Mouse (Mus musculus): ENCODE results near the gene Olfr700. TPM values are rescaled to one million over a fixed set of nuclear protein-coding genes. Genes with fewer than 3 reads are reported as not detected.
"Not testable (repeated sequence)": the region's sequence is repeated elsewhere in the genome, so short reads cannot be mapped to it uniquely, and the experiment has no call there.

Gene Olfr700
- polyA plus RNA-seq (2012; rRNA removed): not detected in 2 replicates

DNA sequence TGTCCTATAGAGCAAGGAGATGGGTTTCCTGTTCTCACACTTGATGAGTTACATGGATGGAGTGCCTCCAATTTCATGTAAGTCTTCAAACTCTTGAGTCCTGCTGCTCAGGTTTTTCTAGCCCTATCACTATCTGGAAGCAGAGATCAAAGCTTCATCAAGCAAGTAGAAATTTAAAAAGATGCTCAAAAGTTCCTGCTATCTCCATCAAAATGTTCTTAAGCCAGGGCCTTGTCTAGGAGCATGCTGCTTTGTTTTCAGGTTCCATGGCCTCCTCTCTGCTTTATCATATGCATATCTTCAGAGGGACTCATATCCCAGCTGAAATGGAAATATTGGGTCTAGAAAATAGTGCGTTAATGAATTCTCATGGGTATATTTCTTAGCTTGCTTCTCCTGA lies at the start of gene Olfr700:
Gene Olfr700 (minus strand): TSS at position 101 of the 400 bp plus-strand sequence.
- DNase-seq (ENCODE audit: low read depth): no peak

DNA sequence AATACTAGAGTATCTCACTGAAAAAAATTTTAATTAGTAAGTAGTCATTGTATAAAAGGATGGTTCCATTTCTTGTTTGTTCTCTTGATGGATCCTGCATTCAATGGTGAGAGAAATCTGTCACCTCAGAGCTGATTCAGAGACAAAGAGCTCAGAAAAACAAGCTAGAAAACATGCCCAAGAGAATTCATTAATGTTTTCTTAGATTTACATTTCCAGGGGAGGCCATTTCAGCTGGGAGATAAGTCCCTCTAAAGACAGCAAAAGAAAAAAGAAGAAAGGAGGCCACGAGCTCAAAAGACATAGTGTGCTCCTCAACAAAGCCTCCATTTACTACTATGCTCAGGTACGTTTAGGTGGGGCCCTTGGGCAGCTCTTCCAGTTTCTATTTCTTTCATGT lies 34.4 kb upstream of the Olfr700 start, which contains the start of gene Olfr703:
Gene Olfr703 (plus strand): TSS at position 301 of the 400 bp plus-strand sequence.
- no peak for DNase-seq (ENCODE audit: low read depth)

DNA sequence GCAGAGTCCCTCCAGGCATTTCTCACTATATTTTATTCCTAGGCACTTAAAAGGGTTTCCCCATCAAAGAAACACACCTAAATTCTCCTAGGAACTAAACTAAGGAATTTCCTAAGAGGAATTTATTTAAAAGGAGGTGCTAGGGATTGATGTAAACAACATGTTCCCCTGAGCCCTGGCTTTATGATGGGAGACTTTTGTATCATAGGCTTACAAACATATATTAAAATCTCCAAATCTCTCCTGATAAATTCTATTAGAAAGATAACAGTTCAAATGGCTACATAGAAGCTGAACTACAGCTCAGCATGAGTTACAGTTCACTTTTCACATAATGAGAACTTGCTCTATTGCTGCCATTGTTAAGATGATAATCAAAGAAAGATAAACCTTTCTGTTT lies 25.2 kb upstream of the Olfr700 start, which contains the start of gene Olfr702:
Gene Olfr702 (minus strand): TSS at position 101 of the 400 bp plus-strand sequence.
- no peak for DNase-seq (ENCODE audit: low read depth)

DNA sequence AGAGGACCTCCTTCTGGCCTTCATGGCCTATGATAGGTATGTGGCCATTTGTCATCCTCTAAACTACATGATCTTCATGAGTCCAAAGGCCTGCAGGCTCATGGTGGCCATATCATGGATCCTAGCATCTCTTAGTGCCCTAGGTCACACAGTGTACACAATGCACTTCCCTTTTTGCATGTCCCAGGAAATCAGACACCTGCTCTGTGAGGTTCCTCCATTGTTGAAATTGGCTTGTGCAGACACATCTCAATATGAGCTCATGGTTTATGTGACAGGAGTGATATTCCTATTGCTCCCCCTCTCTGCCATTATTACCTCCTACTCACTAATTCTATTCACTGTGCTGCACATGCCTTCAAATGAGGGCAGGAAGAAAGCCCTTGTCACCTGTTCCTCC lies 9.8 kb upstream of the Olfr700 start:
- no peak for DNase-seq (ENCODE audit: low read depth)

DNA sequence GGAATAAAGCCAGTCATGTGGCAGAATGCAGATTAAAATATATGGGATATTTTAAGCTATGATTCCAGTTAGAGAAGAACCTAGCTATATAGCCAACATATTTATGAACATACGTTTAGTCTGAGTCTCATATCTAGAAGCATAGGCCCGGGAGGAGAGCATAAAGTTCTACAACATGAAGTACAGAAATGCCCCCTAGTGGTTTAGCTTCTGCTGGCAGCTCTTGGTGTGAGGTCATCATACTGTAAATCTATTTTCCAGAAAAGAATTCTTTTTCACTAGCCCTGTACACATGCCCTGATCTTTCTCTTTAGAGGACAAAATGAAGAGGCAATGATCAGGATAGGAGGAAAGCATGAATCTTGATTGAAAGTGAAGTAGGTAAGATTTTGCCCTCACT lies 7.1 kb upstream of the Olfr700 start:
- no peak for DNase-seq (ENCODE audit: low read depth)

DNA sequence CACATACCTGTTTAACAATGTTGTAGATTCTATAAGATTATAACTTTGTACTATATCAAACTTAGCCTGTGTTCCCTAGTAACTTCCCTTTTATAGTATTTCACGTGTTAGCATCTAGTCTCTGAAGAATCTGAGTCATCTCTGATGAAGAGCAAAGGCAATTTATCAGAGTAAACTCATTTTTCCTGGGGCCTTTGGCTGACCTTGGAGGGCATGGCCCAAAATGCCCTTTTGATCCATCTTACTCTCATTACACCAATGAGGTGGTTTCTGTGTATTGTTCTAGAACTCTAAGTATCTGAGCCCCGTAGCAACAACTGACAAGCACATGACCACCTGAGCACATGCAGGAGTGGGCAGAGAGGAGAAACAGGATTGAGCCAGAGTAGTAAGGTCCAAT lies 5.2 kb upstream of the Olfr700 start, which contains the start of gene Olfr701:
Gene Olfr701 (plus strand): TSS at position 301 of the 400 bp plus-strand sequence.
- no peak for DNase-seq (ENCODE audit: low read depth)

DNA sequence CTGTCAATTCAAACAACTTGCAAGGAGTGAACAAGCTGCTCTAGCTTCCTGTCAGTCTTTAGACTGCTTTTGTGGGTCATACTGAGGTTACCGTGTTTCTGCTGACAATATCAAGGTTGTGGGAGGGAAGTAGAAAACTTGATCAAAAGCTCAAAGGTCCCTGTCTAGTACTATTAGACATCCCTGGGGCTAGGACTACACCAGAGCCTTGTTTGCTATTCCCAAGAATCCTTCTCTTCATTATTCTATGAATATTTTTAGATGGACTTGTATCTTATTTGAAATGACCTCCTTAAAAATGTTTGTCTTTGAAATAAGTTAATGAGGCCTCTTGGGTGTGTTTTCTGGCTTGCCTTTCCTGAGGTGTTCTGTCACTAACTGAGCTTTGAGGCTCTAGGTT lies 15.5 kb downstream of the Olfr700 start, which contains the start of gene Olfr699:
Gene Olfr699 (minus strand): TSS at position 101 of the 400 bp plus-strand sequence.
- DNase-seq (ENCODE audit: low read depth): no peak

DNA sequence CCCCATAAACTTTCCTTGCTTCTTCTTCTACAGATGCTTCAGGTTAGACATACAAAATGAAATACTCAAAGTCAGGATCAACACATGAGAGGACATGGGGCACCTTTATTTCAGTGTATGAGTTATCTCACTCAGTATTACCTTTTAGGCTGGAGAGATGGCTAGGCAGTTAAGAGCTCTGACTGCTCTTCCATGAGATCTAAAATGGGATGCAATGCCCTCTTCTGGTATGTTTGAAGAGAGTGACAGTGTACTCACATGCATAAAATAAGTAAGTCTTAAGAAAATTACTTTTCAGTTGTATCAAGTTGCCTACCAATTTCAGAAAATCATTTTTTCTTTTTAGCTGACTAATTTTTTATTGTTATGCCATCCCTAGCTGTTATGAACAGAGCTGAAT lies 20.3 kb downstream of the Olfr700 start:
- DNase-seq (ENCODE audit: low read depth): no peak

DNA sequence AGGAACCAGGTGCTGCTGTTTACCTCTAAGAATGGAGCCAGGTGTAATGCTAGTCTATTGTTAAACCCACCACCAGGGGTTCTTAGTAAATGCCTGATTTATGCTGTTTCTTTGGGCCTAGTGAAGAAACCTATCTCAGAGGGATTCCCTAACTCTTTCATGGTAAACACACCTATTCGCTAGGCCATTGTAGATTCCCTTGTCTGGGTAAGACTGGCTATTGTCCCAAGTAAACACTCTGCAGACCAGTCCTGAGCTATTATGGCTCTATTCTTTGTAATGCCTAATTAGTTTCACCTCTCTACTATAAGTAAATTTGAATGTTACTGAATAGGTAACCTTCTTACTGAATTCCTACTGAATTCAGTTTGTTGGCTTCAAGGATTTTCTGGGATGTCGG lies 47.6 kb downstream of the Olfr700 start:
- DNase-seq (ENCODE audit: low read depth): not testable (repeated sequence)

DNA sequence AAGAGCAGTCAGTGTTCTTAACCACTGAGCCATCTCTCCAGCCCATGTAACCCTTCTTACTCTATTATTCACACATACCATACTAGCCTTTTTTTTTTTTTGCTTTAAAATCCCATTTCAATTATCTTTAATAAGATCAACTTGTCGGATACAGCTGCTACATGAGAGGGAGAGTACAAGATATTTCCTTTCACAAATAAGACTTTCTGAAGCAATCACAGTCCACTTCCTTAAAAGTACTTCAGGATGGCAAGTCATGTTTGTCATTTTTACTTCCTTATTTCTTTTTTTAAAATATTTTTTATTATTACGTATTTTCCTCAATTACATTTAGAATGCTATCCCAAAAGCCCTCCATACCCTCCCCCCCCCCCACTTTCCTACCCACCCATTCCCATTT lies 49.8 kb downstream of the Olfr700 start:
- no peak for DNase-seq (ENCODE audit: low read depth)

Other genes with a start within 250 kb of the Olfr700 start
- not detected in 2 replicates for gene Olfr693, start 128.2 kb downstream of the Olfr700 start, polyA plus RNA-seq (2012; rRNA removed)
- not detected in 2 replicates for gene Olfr694, start 117.0 kb downstream of the Olfr700 start, polyA plus RNA-seq (2012; rRNA removed)
- gene Olfr695, start 92.4 kb downstream of the Olfr700 start, polyA plus RNA-seq (2012; rRNA removed): not detected in 2 replicates
- not detected in 2 replicates for gene Olfr697, start 66.4 kb downstream of the Olfr700 start, polyA plus RNA-seq (2012; rRNA removed)
- gene Olfr698, start 53.4 kb downstream of the Olfr700 start, polyA plus RNA-seq (2012; rRNA removed): not detected in 2 replicates
- not detected in 2 replicates for gene Olfr699, start 15.6 kb downstream of the Olfr700 start, polyA plus RNA-seq (2012; rRNA removed)
- gene Olfr701, start 5.3 kb upstream of the Olfr700 start, polyA plus RNA-seq (2012; rRNA removed): 0.14 TPM in 1 of 2 replicates, not detected in the other
- not detected in 2 replicates for gene Olfr702, start 25.1 kb upstream of the Olfr700 start, polyA plus RNA-seq (2012; rRNA removed)
- gene Olfr703, start 34.5 kb upstream of the Olfr700 start, polyA plus RNA-seq (2012; rRNA removed): not detected in 2 replicates
- gene Olfr704, start 54.4 kb upstream of the Olfr700 start, polyA plus RNA-seq (2012; rRNA removed): not detected in 2 replicates
- gene Olfr705, start 68.1 kb upstream of the Olfr700 start, polyA plus RNA-seq (2012; rRNA removed): not detected in 2 replicates
- gene Olfr706, start 79.3 kb upstream of the Olfr700 start, polyA plus RNA-seq (2012; rRNA removed): not detected in 2 replicates
- gene Olfr707, start 92.4 kb upstream of the Olfr700 start, polyA plus RNA-seq (2012; rRNA removed): not detected in 2 replicates
- gene Olfr1532-ps1, start 99.2 kb upstream of the Olfr700 start, polyA plus RNA-seq (2012; rRNA removed): not detected in 2 replicates
- gene Olfr709-ps1, start 123.4 kb upstream of the Olfr700 start, polyA plus RNA-seq (2012; rRNA removed): not detected in 2 replicates
- not detected in 2 replicates for gene Olfr710, start 139.5 kb upstream of the Olfr700 start, polyA plus RNA-seq (2012; rRNA removed)
- gene Olfr6, start 155.1 kb upstream of the Olfr700 start, polyA plus RNA-seq (2012; rRNA removed): not detected in 2 replicates
- not detected in 2 replicates for gene Olfr711, start 166.6 kb upstream of the Olfr700 start, polyA plus RNA-seq (2012; rRNA removed)
- gene Olfr2, start 197.2 kb upstream of the Olfr700 start, polyA plus RNA-seq (2012; rRNA removed): not detected in 2 replicates
- gene Olfr713, start 222.3 kb upstream of the Olfr700 start, polyA plus RNA-seq (2012; rRNA removed): not detected in 2 replicates

Measured in gonadal fat pad, adult 2 months (tissue).